Comparison of ENCODE assay signal across 9 mouse cellular contexts in genomic region chr12:8935349-8935748, GRCm38 (mm10). TPM values are rescaled to one million over a fixed set of nuclear protein-coding genes. Genes with fewer than 3 reads are reported as not detected.
DNase-seq lines count a peak whose midpoint lies in the region; ATAC-seq lines count a peak whose summit lies in the region.
"Had no signal": no experiment of that assay in that cellular context is flagged by ENCODE, and none has a peak within 500 bp of the region (broad histone marks: within the 10 kb centered on the region; RNA-seq: fewer than 3 reads in every experiment).

No protein-coding gene starts in this region.

- ATAC-seq in CD4-positive, CD25-positive, alpha-beta regulatory T cell, adult 4 months = no peak

- peak; percentile 57 for DNase-seq in gastrocnemius, adult 18-20 months (ENCODE audit: low spot score)
- DNase-seq in gastrocnemius, adult 8-10 months (ENCODE audit: low spot score in 2 of 2) = no peak
- peak; percentile 67 for DNase-seq in urinary bladder, postnatal 14 days (ENCODE audit: low spot score)
- DNase-seq in urinary bladder, postnatal 4 days (ENCODE audit: low spot score in 2 of 2) = no peak
- DNase-seq in kidney, adult 8-10 months = peak; percentile 88 to 89
- DNase-seq in cerebellum, adult 8-10 months = no peak
- no peak for DNase-seq in cerebellum, postnatal 14 days
- DNase-seq: cerebellum, postnatal 10 days had no signal

RNA-seq across cellular contexts. Expression of gene Matn3, which starts 12.4 kb away (rescaled TPM):
- not detected for total RNA-seq in gastrocnemius, adult 18-20 months (2021)
- total RNA-seq in gastrocnemius, adult 8-10 months (2022) = under 1 TPM in 1 of 4 experiments, not detected in 3; 0.12 TPM
- not detected for polyA plus RNA-seq in CD4-positive, CD25-positive, alpha-beta regulatory T cell, adult 4 months (2017; shearing (Covaris generic))

RNA-seq across cellular contexts. Expression of gene Laptm4a, which starts 13.9 kb away (rescaled TPM):
- 100 to 1,000 TPM; 235 to 244 TPM for total RNA-seq in gastrocnemius, adult 18-20 months (2021)
- 100 to 1,000 TPM; 221 to 236 (median 226) TPM for total RNA-seq in gastrocnemius, adult 8-10 months (2022)
- 100 to 1,000 TPM; 127 to 169 TPM for polyA plus RNA-seq in CD4-positive, CD25-positive, alpha-beta regulatory T cell, adult 4 months (2017; shearing (Covaris generic))

RNA-seq across cellular contexts. Expression of gene Wdr35, which starts 38.3 kb away (rescaled TPM):
- total RNA-seq in gastrocnemius, adult 18-20 months (2021) = 1 to 10 TPM; 9.7 to 10.0 TPM
- 10 to 100 TPM in 2 of 4 experiments, 1 to 10 TPM in 2; 8.4 to 10.7 (median 9.5) TPM for total RNA-seq in gastrocnemius, adult 8-10 months (2022)
- polyA plus RNA-seq in CD4-positive, CD25-positive, alpha-beta regulatory T cell, adult 4 months (2017; shearing (Covaris generic)) = 1 to 10 TPM; 2.6 TPM

Comparison
In these comparisons a context has a peak if more than half of its experiments do, and no peak if none do; other contexts are left out.
1. DNase-seq: peak in gastrocnemius, adult 18-20 months (single experiment), urinary bladder, postnatal 14 days (single experiment) and kidney, adult 8-10 months (2 of 2); none in gastrocnemius, adult 8-10 months (0 of 2), urinary bladder, postnatal 4 days (0 of 2), cerebellum, adult 8-10 months (single experiment) and cerebellum, postnatal 14 days (0 of 2).